Mouse (Mus musculus): ENCODE measurements at regions not wholly inside any gene's neighbourhood (a gene's known extent, or its start where the extent isn't known, plus 50 kb on each side); places are given as distances from the start of the nearest gene placed in this dataset.

- Histone ChIP-seq H3K9me3 (no peaks in the 10 kb centered on the region), H3K4me2 (no peak overlapping the region), H3K4me3 (no peak overlapping the region), H3K9ac (no peak overlapping the region), H3K4me1 (replicated peaks) (no peaks in the 10 kb centered on the region), H3K27me3 (no peaks in the 10 kb centered on the region), H3K27ac (replicated peaks) (no peak overlapping the region), H3K36me3 (no peaks in the 10 kb centered on the region)
- WGBS, result 5% methylated on average over 3 of the region's 3 CpGs
- ATAC-seq (ENCODE audit: low FRiP score, low read depth), result no peak
These were observed 374.2 kb upstream of the Fam49b start for GRCm38 (mm10) chr15:64434502-64434901.

GRCm38 (mm10) chr15:64434908-64435307, 374.6 kb upstream of the Fam49b start:
- no peak for ATAC-seq (ENCODE audit: low FRiP score, low read depth)
- Histone ChIP-seq H3K27me3 (no peaks in the 10 kb centered on the region), H3K4me2 (no peak overlapping the region), H3K27ac (replicated peaks) (no peak overlapping the region), H3K36me3 (no peaks in the 10 kb centered on the region), H3K9ac (no peak overlapping the region), H3K4me1 (replicated peaks) (no peaks in the 10 kb centered on the region), H3K9me3 (no peaks in the 10 kb centered on the region), H3K4me3 (no peak overlapping the region)
- 87% methylated on average over 2 of the region's 2 CpGs for WGBS

- H3K27ac ChIP-seq (replicated peaks), result no peak overlapping the region
- no peak overlapping the region for H3K4me3 ChIP-seq
- no peaks in the 10 kb centered on the region for H3K36me3 ChIP-seq
- 69% methylated on average over 4 of the region's 4 CpGs for WGBS
- ATAC-seq (ENCODE audit: low FRiP score, low read depth), result no peak
- no peak overlapping the region for H3K9ac ChIP-seq
- no peak overlapping the region for H3K4me2 ChIP-seq
- peaks cover 4% of the 10 kb centered on the region; the same call in 1 of the 2 replicates for H3K4me1 ChIP-seq (replicated peaks)
- H3K27me3 ChIP-seq, result no peaks in the 10 kb centered on the region
- H3K9me3 ChIP-seq, result no peaks in the 10 kb centered on the region
These were observed 372.4 kb upstream of the Gm21798 start for GRCm38 (mm10) chr15:64445076-64445475.

- Histone ChIP-seq H3K4me1 (replicated peaks) (peaks cover 4% of the 10 kb centered on the region; the same call in 1 of the 2 replicates), H3K4me2 (no peak overlapping the region), H3K36me3 (no peaks in the 10 kb centered on the region), H3K27ac (replicated peaks) (no peak overlapping the region), H3K9me3 (no peaks in the 10 kb centered on the region), H3K4me3 (no peak overlapping the region), H3K27me3 (no peaks in the 10 kb centered on the region), H3K9ac (no peak overlapping the region)
- peak; percentile 89 for ATAC-seq (ENCODE audit: low FRiP score, low read depth)
- WGBS, result 57% methylated on average over 9 of the region's 9 CpGs
These were observed 371.0 kb upstream of the Gm21798 start for GRCm38 (mm10) chr15:64446411-64447072.

GRCm38 (mm10) chr15:64447239-64447952, 370.1 kb upstream of the Gm21798 start:
- Histone ChIP-seq H3K9me3 (no peaks in the 10 kb centered on the region), H3K9ac (no peak overlapping the region), H3K36me3 (no peaks in the 10 kb centered on the region), H3K4me2 (no peak overlapping the region), H3K4me3 (no peak overlapping the region), H3K27ac (replicated peaks) (no peak overlapping the region), H3K4me1 (replicated peaks) (peaks cover 4% of the 10 kb centered on the region; the same call in 1 of the 2 replicates), H3K27me3 (no peaks in the 10 kb centered on the region)
- ATAC-seq (ENCODE audit: low FRiP score, low read depth), result no peak
- WGBS, result 76% methylated on average over 5 of the region's 5 CpGs

- 74% methylated on average over 7 of the region's 7 CpGs for WGBS
- Histone ChIP-seq H3K9ac (no peak overlapping the region), H3K4me3 (no peak overlapping the region), H3K36me3 (no peaks in the 10 kb centered on the region), H3K9me3 (no peaks in the 10 kb centered on the region), H3K4me1 (replicated peaks) (peaks cover 4% of the 10 kb centered on the region; the same call in 1 of the 2 replicates), H3K27ac (replicated peaks) (no peak overlapping the region), H3K27me3 (no peaks in the 10 kb centered on the region), H3K4me2 (no peak overlapping the region)
- ATAC-seq (ENCODE audit: low FRiP score, low read depth), result peak; percentile 54; the same call in 1 of the 2 replicates
These were observed 368.8 kb upstream of the Gm21798 start for GRCm38 (mm10) chr15:64448581-64449140.

- no peaks in the 10 kb centered on the region for H3K27me3 ChIP-seq
- H3K4me2 ChIP-seq, result no peak overlapping the region
- H3K4me1 ChIP-seq (replicated peaks), result no peaks in the 10 kb centered on the region
- no peak overlapping the region for H3K9ac ChIP-seq
- no peak overlapping the region for H3K4me3 ChIP-seq
- H3K27ac ChIP-seq (replicated peaks), result no peak overlapping the region
- H3K36me3 ChIP-seq, result no peaks in the 10 kb centered on the region
- no peaks in the 10 kb centered on the region for H3K9me3 ChIP-seq
- 100% methylated on average over 1 of the region's 1 CpGs for WGBS
- ATAC-seq (ENCODE audit: low FRiP score, low read depth), result no peak
These were observed 346.8 kb upstream of the Gm21798 start for GRCm38 (mm10) chr15:64470743-64471142.

- Histone ChIP-seq H3K4me3 (no peak overlapping the region), H3K9me3 (no peaks in the 10 kb centered on the region), H3K4me2 (no peak overlapping the region), H3K4me1 (replicated peaks) (no peaks in the 10 kb centered on the region), H3K27ac (replicated peaks) (no peak overlapping the region), H3K27me3 (no peaks in the 10 kb centered on the region), H3K36me3 (no peaks in the 10 kb centered on the region), H3K9ac (no peak overlapping the region)
- no peak for ATAC-seq (ENCODE audit: low FRiP score, low read depth)
- WGBS, result 81% methylated on average over 2 of the region's 2 CpGs
These were observed 345.9 kb upstream of the Gm21798 start for GRCm38 (mm10) chr15:64471597-64471996.

GRCm38 (mm10) chr15:64474236-64474635, 343.3 kb upstream of the Gm21798 start:
- no peaks in the 10 kb centered on the region for H3K4me1 ChIP-seq (replicated peaks)
- H3K9me3 ChIP-seq, result no peaks in the 10 kb centered on the region
- no peak overlapping the region for H3K4me2 ChIP-seq
- no peaks in the 10 kb centered on the region for H3K27me3 ChIP-seq
- H3K36me3 ChIP-seq, result no peaks in the 10 kb centered on the region
- 92% methylated on average over 1 of the region's 1 CpGs for WGBS
- H3K27ac ChIP-seq (replicated peaks), result no peak overlapping the region
- H3K4me3 ChIP-seq, result no peak overlapping the region
- no peak for ATAC-seq (ENCODE audit: low FRiP score, low read depth)
- H3K9ac ChIP-seq, result no peak overlapping the region

- H3K27me3 ChIP-seq, result no peaks in the 10 kb centered on the region
- H3K4me2 ChIP-seq, result no peak overlapping the region
- H3K9ac ChIP-seq, result no peak overlapping the region
- no peaks in the 10 kb centered on the region for H3K4me1 ChIP-seq (replicated peaks)
- 90% methylated on average over 5 of the region's 5 CpGs for WGBS
- no peaks in the 10 kb centered on the region for H3K9me3 ChIP-seq
- no peak for ATAC-seq (ENCODE audit: low FRiP score, low read depth)
- H3K27ac ChIP-seq (replicated peaks), result no peak overlapping the region
- H3K36me3 ChIP-seq, result no peaks in the 10 kb centered on the region
- no peak overlapping the region for H3K4me3 ChIP-seq
These were observed 340.4 kb upstream of the Gm21798 start for GRCm38 (mm10) chr15:64477131-64477530.

- 40% methylated on average over 6 of the region's 6 CpGs for WGBS
- Histone ChIP-seq H3K27me3 (no peaks in the 10 kb centered on the region), H3K4me1 (replicated peaks) (no peaks in the 10 kb centered on the region), H3K9me3 (no peaks in the 10 kb centered on the region), H3K9ac (no peak overlapping the region), H3K27ac (replicated peaks) (no peak overlapping the region), H3K36me3 (no peaks in the 10 kb centered on the region), H3K4me3 (no peak overlapping the region), H3K4me2 (no peak overlapping the region)
- no peak for ATAC-seq (ENCODE audit: low FRiP score, low read depth)
These were observed 336.9 kb upstream of the Gm21798 start for GRCm38 (mm10) chr15:64480625-64481024.

GRCm38 (mm10) chr15:64481226-64481625, 336.3 kb upstream of the Gm21798 start:
- Histone ChIP-seq H3K9ac (no peak overlapping the region), H3K27me3 (no peaks in the 10 kb centered on the region), H3K4me2 (no peak overlapping the region), H3K9me3 (no peaks in the 10 kb centered on the region), H3K27ac (replicated peaks) (no peak overlapping the region), H3K4me1 (replicated peaks) (no peaks in the 10 kb centered on the region), H3K36me3 (no peaks in the 10 kb centered on the region), H3K4me3 (no peak overlapping the region)
- no peak for ATAC-seq (ENCODE audit: low FRiP score, low read depth)
